Comparison of ENCODE assay signal across 29 mouse cellular contexts in the genomic region with DNA sequence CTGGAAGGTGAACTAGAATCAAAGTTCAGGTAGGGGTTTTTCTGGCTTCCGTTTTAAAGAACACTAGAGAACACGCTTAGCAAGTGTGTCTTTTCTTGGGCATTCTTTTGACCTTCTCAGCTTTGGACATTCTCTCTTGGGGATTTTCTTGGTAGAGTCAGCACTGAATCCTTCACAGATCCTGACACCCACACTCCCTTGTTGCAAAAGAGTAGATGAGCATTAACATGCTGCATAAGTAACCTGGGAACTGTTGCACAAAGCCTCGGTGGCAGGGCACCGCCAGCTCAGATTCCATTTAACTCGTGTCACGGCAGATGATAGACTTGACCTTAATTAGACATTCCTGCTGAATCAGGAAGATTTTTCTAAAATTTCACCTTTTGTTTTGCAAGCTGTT.
"Had no signal": no experiment of that assay in that cellular context is flagged by ENCODE, and none has a peak within 500 bp of the region (broad histone marks: within the 10 kb centered on the region; RNA-seq: fewer than 3 reads in every experiment).

No protein-coding gene starts in this region.

- H3K9me3 ChIP-seq: heart, embryonic 10.5 days; heart, embryonic 12.5 days; hindbrain, embryonic 10.5 days; hindbrain, embryonic 12.5 days; intestine, embryonic 15.5 days; limb, embryonic 10.5 days; limb, embryonic 12.5 days; liver, embryonic 13.5 days; liver, embryonic 15.5 days had no signal

- H3K9ac ChIP-seq: heart, embryonic 12.5 days; hindbrain, embryonic 12.5 days; hindbrain, embryonic 14.5 days; intestine, embryonic 15.5 days; limb, embryonic 12.5 days; liver, embryonic 13.5 days; liver, embryonic 15.5 days; liver, postnatal 0 days had no signal

- H3K4me1 ChIP-seq: heart, embryonic 12.5 days; hindbrain, embryonic 12.5 days; limb, embryonic 10.5 days; limb, embryonic 12.5 days; liver, embryonic 13.5 days; liver, embryonic 15.5 days had no signal

- H3K27ac ChIP-seq: gastrocnemius, adult 2 months; heart, embryonic 10.5 days; hindbrain, embryonic 10.5 days; hindbrain, embryonic 12.5 days; hindbrain, embryonic 14.5 days; intestine, embryonic 15.5 days; layer of hippocampus, adult 2 months; left cerebral cortex, adult 2 months; limb, embryonic 10.5 days; limb, embryonic 12.5 days; liver, embryonic 13.5 days; liver, embryonic 15.5 days had no signal

- ATAC-seq: hindbrain, embryonic 16.5 days; inflammation-experienced regulatory T-cells, adult 6 months; intestine, embryonic 15.5 days; intestine, postnatal 0 days; liver, postnatal 0 days had no signal

- H3K36me3 ChIP-seq: heart, embryonic 10.5 days; heart, embryonic 12.5 days; hindbrain, embryonic 10.5 days; hindbrain, embryonic 12.5 days; intestine, embryonic 15.5 days; limb, embryonic 10.5 days; limb, embryonic 12.5 days; liver, embryonic 13.5 days; liver, embryonic 15.5 days had no signal

- H3K4me3 ChIP-seq: gastrocnemius, adult 2 months; heart, embryonic 10.5 days; heart, embryonic 12.5 days; hindbrain, embryonic 10.5 days; hindbrain, embryonic 12.5 days; intestine, embryonic 15.5 days; layer of hippocampus, adult 2 months; left cerebral cortex, adult 2 months; limb, embryonic 10.5 days; limb, embryonic 12.5 days; liver, embryonic 13.5 days; liver, embryonic 15.5 days had no signal

- DNase-seq: gastrocnemius, adult 2 months; gastrocnemius, postnatal 10 days; gastrocnemius, postnatal 25 days; heart, adult 11 months; heart, postnatal 10 days; heart, postnatal 4 days; kidney, adult 18-20 months; kidney, adult 9 months; kidney, postnatal 10 days; kidney, postnatal 25 days; kidney, postnatal 4 days; liver; liver, embryonic 13.5 days; liver, postnatal 0 days had no signal

- H3K27me3 ChIP-seq: heart, embryonic 12.5 days; hindbrain, embryonic 12.5 days; intestine, embryonic 15.5 days; limb, embryonic 12.5 days; liver, embryonic 13.5 days; liver, embryonic 15.5 days had no signal

- H3K4me2 ChIP-seq: heart, embryonic 12.5 days; hindbrain, embryonic 12.5 days; hindbrain, embryonic 14.5 days; intestine, embryonic 15.5 days; limb, embryonic 12.5 days; liver, embryonic 11.5 days; liver, embryonic 13.5 days; liver, embryonic 15.5 days had no signal
